Mouse (Mus musculus) cortical plate, adult 2 months (tissue): ENCODE data around the gene Snx1. TPM values are rescaled to one million over a fixed set of nuclear protein-coding genes. Genes with fewer than 3 reads are reported as not detected.
A peak's percentile ranks its signal among the peaks of the same experiment; 100 is the strongest.

Source experiments
- H3K27ac ChIP-seq: fragments of 200-500 bp; 2 replicates; pipeline ENCODE4 v1.5.1; 2012; ENCODE audit warnings: low read length, control low read depth, inconsistent platforms; ENCODE audit not compliant: insufficient read depth
- H3K4me1 ChIP-seq: fragments of 200-500 bp; 2 replicates; pipeline ENCODE4 v1.6.1; 2011; ENCODE audit warnings: low read length; ENCODE audit not compliant: control insufficient read depth, insufficient read depth
- H3K4me3 ChIP-seq: fragments of 200-500 bp; 2 replicates; pipeline ENCODE4 v1.5.1; 2011; ENCODE audit warnings: mild to moderate bottlenecking, low read length, control low read depth; ENCODE audit not compliant: insufficient read depth
- CTCF ChIP-seq: fragments of 200-500 bp; IDR thresholded peaks from 2 replicates; pipeline ENCODE4 v1.5.1; 2011; ENCODE audit warnings: mild to moderate bottlenecking, control low read depth, low read length; ENCODE audit not compliant: insufficient read depth; ENCODE audit errors: extremely low read depth
- POLR2A ChIP-seq: fragments of 200-500 bp; IDR thresholded peaks from 2 replicates; pipeline ENCODE4 v1.6.1; 2011; ENCODE audit warnings: mild to moderate bottlenecking, low read length, control low read depth; ENCODE audit not compliant: insufficient read depth; ENCODE audit errors: extremely low read depth
- polyA plus RNA-seq: library from polyadenylated mRNA; depleted of rRNA; stranded (reverse); fragments of >200 nt; gene quantifications from 2 replicates; pipeline ENCODE4 v1.2.3, GENCODE M21; 2012; rRNA removed

The Snx1 gene
- polyA plus RNA-seq, 1 experiment, result 90.1 TPM

DNA sequence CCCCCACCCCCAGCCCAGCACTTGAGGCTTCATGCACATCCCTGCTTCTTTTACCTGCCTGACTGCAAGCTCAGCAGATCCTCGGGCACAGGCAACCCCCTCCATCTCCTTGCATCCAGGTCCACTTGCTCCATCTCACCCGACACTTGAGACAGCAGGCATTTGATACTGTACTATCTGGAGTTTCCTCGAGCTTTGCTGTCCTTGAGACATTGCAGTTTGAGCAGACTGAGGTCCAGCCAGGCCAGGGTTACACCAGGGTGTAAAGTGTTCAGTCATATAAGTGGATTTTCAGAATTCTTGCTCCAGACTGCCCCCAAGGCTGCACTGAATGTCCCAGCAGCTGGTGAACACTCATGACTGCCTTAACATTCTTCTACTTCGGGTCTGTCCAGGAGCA lies 84.1 kb downstream of the Snx1 start:
- TF ChIP-seq CTCF (no peak), POLR2A (no peak)
- H3K4me3 ChIP-seq, result no peak overlapping the region
- peaks cover 7% of the 10 kb centered on the region for H3K4me1 ChIP-seq
- no peak overlapping the region for H3K27ac ChIP-seq

DNA sequence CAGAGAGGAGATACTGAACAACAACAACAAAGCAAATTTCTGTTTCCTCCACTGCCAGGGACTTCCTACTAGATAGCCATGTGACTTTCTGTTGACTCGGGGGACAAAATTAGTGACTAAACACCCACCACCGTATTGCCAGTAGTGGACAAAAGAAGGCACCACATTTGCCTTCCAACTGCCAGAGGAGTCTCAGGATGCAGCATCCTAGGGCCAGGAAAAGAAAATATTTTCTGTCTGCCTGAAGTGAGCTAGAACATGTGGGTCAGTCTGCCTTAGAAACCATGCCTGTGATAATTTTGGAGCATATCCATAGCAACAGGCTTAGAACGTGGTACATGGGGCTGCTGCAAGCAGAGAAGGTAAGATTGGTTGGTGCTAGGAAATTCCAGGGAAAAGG lies 85.6 kb downstream of the Snx1 start:
- TF ChIP-seq POLR2A (no peak), CTCF (no peak)
- Histone ChIP-seq H3K4me1 (peaks cover 7% of the 10 kb centered on the region), H3K27ac (0 out of 2 replicates have a peak overlapping the region, but pooled peaks have one; percentile 2), H3K4me3 (no peak overlapping the region)

DNA sequence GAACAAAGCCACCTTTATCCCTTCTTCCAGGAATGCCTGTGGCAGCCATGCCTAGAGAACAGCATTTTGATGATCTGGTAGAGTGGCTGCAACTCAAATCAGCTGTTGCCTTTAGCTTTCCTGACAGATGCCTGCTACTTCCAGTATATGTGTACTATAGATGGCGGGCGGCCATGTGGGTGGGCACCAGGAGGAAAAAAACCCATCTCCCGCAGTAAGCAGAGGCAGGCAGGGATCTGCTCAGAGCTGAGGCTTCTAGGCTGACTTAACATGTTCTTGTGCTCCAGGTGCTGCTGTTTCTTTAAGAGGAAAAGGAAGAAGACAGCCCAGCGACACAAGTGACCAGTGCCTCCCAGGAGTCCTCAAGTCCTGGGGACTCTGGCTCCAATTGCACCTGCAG lies 87.1 kb downstream of the Snx1 start:
- Histone ChIP-seq H3K4me1 (peaks cover 7% of the 10 kb centered on the region), H3K4me3 (no peak overlapping the region), H3K27ac (no peak overlapping the region)
- TF ChIP-seq POLR2A (no peak), CTCF (no peak)

DNA sequence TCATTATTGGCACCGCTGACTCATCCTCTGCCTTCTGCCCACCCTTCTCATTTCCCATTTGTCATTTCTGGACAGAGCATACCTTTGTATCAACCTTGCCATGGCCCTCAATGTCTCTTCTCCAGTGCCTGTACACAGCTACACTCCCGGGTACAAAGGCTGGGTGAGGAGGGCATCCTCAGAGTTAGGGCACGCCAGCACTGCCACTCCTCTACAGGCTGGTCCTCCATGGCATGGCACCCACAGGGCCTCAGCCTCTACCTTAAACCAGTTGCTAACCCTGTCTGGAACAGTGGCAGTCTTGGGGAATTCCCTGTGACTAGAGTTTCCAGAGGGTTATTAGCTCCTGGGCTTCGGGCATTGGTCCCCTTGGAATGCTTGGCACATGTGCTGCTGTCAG lies 87.8 kb downstream of the Snx1 start:
- H3K4me3 ChIP-seq, result no peak overlapping the region
- TF ChIP-seq POLR2A (no peak), CTCF (no peak)
- H3K4me1 ChIP-seq, result peaks cover 7% of the 10 kb centered on the region
- no peak overlapping the region for H3K27ac ChIP-seq

Other genes starting within 250 kb of the Snx1 start
- gene Pclaf, start 236.3 kb downstream of the Snx1 start, polyA plus RNA-seq, result 0.59 and 1.1 TPM in 2 replicates
- gene Trip4, start 217.8 kb downstream of the Snx1 start, polyA plus RNA-seq, result 18.5 and 19.6 TPM in 2 replicates
- gene Csnk1g1, start 217.7 kb downstream of the Snx1 start, polyA plus RNA-seq, result 20.6 and 22.4 TPM in 2 replicates
- 240 and 243 TPM in 2 replicates for gene Ppib, start 66.4 kb downstream of the Snx1 start, polyA plus RNA-seq
- gene Snx22, start 56.9 kb downstream of the Snx1 start, polyA plus RNA-seq, result 7.2 and 7.3 TPM in 2 replicates
- gene Ciao2a, start within 50 bp of the Snx1 start, polyA plus RNA-seq, result 25.0 and 29.0 TPM in 2 replicates
- gene Dapk2, start 31.6 kb upstream of the Snx1 start, polyA plus RNA-seq, result 4.2 and 6.8 TPM in 2 replicates
- 64.5 and 68.5 TPM in 2 replicates for gene Herc1, start 223.9 kb upstream of the Snx1 start, polyA plus RNA-seq